Mouse (Mus musculus) ovary, adult 18-20 months (tissue): ENCODE measurements at regions not wholly inside any gene's neighbourhood (a gene's known extent, or its start where the extent isn't known, plus 50 kb on each side); places are given as distances from the start of the nearest gene placed in this dataset.

Experiments
- DNase-seq: peaks from one replicate; pipeline ENCODE4 v3.0.0; 2022; ENCODE audit warnings: low spot score, mixed read lengths

DNA sequence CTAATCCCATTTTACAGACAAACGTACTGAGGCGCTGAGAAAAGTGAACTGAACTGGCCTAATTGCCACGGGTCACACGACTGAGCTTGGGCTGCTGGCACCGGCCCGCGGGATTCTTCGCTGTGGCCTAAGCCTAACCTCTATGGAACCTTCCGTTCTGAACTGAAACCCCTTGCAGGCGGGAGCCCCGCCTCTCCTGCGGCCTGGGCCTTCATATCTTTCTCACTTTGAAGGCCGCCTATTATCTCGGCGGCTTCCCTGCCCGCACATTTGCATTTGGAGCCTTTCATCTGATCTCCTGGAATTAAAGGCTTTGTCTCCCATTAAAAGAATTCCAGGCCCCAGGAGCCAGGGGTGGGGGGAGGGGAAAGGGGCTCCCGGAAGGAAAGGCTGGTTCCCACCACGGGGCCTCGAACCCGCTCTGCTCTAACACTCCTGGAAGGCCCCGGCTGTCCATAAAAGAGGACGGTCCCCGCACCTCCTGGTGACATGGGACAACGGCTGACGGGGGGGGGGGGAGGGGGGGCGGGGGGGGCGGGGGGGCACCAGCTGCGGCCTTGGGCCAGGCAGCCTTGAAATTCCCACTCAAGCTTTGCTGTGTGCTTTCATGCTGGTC is 122.9 kb upstream of the Pja1 start:
- DNase-seq = peak; percentile 62

DNA sequence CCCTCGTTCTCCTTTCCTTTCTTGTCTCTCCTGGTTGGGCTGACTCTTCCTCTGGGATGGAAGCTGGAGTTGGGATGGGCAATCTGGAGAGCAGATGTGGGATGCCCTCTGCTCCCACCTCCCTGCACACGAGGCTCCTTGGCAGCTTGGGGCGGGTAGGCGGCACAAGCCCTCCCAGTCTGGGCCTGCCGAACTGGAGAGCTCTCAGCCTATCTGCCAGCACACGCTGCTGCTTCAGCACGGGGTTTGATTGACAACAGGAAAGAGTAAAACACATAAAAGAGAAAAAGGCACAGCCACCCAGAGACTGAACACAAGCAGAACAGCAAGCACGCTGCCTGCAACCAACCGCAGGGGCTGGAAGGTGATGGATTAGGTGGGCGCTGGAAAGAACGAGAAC is 121.9 kb upstream of the Pja1 start:
- DNase-seq = no peak

DNA sequence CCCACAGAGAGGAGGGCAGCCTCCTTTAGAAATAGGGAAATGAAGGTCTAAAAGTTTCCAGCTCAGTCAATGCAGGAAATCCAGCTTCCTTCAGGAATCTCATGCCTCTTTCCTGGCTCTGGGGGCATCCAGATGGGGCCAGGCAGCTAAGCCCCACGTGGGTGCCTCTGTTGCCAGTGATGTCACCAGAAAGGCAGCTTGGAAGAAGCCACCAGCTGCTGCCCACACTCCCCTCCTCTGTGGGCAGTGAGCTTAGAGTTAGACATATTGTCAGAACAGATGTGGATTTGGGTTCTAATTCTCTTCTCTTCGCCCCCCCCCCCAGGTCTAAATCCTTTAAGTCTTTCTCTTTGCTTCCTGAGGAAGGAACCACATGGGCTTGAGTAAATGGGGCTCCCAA is 116.2 kb upstream of the Pja1 start:
- DNase-seq = no peak

DNA sequence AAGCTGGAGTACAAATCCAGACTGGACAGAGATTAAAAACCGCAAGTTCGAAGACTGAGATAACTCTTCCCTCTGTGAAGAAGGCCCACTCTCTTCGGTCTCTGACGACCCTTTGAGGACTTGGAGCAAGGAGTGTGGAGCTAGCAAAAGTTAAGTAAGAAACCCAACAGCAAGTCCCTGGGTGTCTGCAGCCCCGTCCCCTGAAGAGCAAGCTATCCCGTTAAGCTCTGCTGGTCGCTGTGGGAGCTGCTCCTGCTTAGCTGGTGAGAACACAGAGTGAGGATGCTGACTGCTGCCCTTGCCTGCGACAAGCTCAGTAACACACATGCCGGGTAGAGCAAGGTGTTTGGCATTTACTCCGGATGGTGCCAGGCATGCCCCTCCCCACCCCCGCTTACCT is 115.2 kb upstream of the Pja1 start:
- DNase-seq = no peak

DNA sequence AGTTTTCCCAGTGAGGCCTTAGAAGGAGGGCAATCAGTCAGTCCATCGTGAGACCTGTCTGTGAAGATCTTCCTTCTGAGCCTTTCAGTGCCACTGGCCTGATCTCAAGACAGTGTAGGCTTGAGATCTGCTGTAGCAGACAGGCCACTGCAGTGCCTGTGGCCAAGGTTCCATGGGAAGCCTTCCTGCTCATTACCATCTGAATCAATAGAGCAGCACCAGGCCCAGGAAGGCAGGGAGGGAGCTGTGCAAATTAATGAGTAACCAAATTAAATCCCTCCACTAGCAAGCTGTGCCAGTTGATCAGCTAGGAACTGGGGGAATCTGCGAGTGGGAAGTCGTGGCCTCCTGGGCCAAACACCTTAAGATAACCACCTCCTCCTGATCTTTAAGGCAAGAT is 114.6 kb upstream of the Pja1 start:
- DNase-seq = no peak

DNA sequence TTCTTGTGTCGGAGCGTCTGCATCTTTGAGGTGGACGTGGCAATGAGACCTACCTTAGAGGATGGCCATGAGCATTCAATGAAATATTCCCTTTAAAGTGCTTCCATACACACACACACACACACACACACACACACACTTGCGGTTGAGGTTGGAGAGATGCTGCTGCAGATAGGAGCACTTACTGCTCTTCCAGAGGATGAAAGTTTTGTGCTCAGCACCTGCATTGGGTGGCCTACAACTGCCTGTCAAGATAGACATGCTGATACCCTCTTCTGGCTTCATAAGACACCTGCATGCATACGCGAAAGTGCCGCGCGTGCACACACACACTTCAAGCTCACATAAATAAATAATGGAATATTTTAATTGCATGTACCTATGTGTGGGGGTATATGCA is 111.5 kb upstream of the Pja1 start:
- DNase-seq = no peak

DNA sequence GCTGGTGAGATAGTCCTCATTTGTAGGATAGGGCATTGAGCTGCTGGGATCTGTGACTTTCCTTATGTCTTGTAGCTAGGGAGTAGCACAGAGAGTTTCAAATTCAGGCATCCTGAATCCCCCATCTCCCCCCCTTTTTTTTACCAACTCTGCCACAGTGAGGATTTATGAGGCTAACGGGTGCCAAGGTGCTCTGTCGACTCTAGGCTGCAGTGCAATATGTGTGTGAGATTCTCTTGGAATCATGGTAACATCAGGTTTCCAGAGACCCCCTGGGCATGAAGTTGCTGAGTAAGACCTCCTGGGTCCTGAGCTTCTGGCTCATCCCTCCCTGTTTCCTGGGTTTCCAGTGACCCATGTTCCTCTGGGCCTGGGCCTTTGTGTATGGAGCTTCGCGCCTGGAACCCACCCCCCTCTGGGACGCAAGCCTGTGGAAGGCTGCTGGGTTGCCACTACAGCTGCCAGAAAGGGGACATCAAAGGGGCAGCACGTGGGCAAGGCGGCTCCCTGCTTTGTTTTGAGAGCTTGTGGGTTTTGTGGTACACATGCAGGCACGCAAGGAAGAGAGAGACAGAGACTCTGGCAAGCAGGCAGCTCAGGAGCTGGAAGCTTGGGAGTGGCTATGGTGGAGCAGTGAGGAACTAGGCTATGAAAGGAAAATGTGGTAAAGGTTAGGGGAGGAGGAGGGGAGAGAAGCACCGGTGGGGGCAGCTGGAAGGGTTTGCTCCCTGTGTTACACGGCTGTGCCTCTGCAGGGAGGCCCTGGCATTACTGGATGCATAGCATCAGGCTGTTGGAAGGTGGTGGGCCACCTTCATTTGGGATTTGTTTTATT is 110.8 kb upstream of the Pja1 start:
- no peak for DNase-seq

DNA sequence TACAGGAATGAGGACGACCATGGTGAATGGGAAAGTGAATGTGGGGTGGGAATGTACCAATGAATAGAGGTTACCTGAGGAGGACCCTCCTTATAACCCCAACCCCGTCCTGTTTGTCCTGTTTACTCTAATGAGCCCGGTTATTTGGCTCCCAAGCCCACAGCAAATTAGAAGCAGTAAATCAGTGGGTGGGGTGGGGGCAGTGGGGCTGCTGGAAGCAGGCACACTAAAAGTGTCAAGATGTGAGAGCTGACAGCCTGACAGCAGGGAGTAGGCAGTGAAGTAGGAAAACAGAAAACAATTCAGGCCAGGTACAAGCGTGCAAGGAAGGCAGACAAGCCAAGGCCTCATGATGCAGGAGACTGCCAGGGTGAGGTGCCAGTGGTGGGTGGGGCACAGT is 108.1 kb upstream of the Pja1 start:
- DNase-seq = no peak

DNA sequence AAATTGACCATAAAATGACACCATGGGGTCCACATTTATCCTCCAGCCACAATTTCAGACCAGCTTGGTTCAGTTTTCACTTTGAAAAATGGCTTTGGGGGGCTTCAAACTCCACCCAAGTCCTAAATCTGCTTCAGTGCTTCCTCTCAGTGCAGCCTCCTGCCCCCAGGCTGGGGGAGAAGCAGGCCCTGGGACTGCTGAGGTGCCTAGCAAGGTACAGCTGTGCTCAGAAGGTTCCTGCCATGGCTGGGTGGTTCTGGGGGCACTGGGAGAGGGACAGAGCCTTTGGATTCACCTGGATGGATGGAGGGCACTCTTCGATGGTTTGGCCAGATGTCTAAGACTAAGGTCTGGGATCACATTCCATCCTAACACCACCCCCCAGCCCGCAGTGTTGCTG is 107.7 kb upstream of the Pja1 start:
- DNase-seq = no peak

DNA sequence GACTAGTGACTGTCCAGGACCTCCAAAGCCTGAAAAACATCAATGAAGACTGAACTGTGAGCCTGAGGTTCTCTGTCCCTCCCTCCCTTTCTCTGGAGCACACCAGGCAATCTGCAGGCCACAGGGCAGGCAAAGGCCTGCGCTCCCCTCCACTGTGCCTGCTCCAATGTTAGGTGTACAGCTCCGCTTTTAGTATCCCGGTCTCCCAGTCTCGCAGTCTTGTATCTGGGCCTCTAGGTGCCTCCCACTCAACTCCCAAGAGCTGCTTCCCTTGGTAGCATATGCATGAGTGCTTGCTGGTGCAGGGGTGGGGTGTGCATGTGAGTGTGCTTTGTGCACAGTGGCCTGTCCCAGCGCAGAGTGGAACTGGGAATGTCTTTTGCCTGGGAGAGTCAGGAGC is 104.0 kb upstream of the Pja1 start:
- no peak for DNase-seq

DNA sequence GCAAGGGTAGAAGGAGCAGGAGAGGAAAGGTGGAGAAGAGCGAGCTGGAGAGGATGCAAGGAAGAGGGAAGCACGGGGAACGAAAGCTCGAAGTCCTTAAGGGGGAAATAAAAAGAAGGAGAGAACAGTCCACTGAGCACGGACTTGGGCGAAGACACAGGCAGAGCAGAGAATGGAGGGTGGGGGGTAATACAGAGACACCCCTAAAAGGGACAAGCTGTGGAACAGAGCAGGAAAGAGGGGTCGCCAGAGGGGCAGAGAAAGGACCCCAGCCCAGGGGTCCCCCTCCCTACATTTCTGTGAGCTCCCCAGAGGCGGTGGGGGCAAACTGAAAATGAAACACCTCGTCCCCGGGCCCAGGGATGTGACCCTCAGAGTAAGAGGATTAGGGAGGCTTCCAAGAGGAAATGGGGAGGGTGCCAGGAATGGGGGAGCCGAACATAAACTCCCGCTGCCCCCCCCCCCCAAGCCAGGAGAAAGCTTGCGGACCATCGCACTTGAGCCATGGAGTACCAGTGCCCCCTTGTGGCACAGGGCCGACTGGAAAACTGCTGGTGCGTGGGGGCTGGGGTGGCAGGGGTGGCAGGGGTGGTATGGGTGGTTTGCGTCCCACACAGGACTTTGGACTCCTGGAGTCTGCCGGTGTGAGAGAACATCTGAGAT is 103.5 kb upstream of the Pja1 start:
- DNase-seq = no peak

DNA sequence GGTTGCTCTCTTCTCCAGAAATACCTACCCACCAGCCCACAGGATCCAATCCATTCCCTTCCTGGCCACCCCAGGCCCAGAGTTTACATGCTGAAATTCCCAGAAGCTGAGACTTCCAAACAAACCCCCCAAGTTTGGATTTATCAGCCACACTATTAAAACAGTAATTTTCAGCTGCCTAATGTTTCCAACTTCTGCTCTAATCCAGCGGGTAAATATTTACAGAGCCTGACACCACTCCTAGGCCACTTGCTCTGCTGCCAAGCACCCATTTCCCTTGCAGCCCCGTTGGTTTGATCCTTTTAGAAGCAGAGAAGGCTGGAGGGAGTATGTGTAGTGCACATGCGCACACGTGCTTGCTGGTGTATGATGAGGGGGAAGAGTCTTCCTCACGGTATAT is 99.1 kb upstream of the Pja1 start:
- no peak for DNase-seq

DNA sequence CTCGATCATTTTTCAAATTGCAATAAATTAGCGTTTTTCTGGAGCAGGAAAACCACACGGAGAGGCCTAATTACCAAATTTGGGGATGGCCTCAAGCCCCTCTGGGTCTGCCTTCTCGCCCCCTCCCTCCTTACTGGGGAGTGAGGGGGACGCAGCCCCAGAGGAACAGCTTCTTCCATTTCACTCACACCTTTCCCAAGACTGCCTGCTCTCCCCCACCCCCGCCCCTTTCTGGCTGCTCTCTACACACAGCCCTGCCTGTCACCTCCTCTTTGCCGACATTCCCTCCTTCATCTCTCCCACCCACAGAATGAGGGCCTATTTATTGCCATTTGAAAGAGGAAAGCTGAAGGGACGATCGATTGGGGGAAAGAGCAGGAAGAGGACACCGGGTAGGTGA is 97.2 kb upstream of the Pja1 start:
- no peak for DNase-seq

DNA sequence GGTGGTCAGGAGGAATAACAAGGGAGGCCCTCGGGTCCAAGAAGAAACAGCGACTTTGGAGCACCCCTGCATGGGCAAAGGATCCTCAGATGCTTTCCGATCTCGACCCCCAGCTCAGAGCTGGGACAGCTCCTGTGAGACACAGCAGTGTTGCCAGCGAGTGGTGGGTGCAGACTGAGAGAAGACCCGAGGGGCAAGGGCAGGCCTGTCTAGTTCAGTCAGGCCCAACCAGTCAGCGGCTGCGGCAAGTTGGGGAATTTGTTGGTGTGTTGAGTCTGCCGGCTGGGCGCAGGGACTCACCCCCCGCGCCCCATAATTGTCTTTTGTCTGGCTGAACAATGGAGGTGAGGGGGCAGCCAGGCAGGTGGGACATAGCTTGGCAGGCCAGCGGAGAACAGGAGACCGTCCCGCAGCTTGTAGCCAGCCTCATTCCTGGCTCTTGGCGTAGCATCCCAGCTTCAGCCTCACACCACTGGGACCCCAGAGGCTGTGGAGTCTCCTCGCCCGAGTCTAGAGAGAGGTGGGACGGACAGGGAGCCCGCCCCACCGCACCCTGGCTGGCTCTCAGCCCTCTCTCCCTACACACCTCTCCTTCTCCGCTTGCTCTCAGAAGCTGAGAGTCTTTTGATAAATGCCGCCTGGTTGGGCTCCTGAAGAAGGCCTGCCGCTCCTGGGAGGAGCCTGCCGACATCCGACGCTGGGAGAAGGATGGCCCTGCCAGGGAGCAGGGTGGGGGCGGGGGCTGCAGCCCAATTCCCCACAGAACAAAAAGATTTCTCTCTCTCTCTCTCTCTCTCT is 96.5 kb upstream of the Pja1 start:
- DNase-seq = no peak

DNA sequence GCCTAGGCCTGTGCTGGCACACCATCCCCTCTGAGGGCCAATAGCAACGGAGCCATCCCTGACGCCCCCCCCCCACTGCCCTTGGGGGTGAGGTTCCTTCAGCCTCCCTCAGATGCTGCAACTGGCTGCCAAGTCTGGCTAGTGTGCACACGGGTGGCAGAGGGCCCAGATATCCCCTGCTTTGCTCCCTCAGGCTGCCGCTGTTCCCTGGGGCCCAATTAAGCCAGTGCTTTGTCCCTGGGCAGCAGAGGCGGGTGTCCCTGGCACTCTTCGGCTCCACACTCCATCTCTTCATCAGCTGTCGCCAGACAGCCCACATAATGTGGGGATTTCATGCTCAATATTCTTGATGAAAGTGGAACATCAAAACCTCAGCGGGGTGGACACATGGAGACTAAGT is 90.9 kb upstream of the Pja1 start:
- no peak for DNase-seq

DNA sequence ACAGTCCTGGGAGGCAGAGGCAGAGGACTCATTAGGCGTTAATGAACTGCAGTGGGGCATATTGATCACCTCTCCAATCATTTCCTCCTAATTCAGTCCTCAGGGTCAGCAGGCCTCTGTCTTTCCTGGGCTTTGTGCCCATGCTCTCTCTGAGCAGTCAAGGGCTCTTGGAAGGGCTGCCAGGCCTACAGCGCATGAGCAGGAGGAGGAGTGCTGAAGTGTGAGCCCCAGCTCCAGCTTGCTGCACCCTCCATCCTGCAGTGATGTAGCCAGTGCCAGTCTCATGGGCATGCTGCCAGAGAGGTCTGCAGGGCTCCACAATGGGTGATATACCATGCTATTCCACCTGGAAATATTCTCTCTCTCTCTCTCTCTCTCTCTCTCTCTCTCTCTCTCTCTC is 89.6 kb upstream of the Pja1 start:
- no peak for DNase-seq

DNA sequence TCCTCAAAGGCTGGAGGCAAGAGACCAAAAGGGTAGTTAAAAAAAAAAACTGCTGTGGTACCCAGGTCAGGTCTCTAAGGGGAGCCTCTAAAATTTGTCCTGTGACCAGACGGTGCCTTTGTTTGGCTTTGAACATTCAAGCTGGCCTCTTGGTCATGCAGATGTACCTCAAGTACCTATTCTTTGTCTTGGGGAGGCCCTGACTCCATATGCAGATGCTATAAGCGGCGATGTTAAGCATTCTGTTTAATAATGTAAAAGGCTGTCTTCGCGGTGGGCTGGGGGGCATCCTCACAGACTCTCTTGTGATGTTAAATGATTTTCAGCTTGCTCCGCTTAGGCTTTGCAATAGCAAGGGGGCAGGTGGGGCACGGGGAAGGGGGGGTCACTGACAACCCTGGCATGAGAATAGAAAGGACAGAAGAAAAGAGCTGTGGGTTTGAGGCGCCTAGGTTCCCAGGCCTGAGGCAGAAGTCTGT is 85.8 kb upstream of the Pja1 start:
- no peak for DNase-seq

DNA sequence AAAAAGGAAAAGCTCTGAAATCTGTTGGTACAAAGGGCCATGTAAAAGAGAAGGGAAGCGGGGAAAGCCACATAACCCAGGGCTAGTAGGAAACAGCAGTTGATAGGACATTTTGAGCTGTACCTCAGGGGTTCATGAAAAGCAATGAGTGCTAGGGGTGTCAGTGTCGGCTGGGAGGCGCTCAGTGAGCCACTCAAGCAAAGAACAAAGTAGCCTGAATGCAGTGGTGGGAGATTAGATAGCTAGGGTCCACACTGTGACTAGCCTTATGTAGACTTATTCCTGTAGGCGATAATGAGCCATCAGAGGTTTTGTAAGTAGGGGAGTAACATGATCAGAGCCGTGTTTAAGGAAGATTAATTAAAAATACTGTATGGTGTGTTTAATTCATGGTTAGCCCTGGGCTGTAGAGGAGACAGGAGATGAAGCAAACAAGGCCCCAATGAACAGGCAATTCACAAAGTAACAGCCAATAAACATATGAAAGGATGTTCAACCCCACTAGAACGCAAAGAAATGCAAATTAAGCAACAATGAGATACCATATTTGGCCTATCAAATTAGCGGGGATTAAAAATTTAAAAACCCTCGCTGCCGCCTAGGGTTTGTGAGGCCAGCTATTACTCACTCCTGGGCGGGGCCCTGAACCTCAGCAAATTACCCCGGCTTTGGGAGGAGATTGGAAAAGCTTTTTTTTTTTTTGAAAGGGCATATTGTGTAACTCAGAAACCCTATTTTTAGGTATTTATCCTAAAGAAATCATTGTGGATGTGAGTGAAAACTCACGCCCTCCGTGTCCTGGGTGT is 85.1 kb upstream of the Pja1 start:
- DNase-seq = no peak

DNA sequence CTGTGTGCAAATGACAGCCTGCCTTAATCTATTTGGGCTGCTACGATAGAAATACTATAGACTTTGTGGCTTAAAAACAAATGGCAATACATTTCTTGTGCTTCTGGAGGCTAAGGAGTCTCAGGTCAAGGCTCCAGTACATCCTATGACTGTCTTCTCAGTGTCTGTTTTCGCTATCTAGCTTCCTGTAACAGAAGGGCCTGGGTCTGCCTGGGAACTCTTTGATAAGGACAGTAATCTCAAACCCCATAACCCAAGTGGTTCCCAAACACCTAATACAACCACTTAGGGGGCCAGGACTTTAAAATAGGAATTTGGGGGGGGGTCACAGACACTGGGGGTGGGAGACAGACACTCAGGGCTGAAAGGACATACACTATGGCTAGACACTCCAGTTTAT is 81.7 kb upstream of the Pja1 start:
- no peak for DNase-seq

DNA sequence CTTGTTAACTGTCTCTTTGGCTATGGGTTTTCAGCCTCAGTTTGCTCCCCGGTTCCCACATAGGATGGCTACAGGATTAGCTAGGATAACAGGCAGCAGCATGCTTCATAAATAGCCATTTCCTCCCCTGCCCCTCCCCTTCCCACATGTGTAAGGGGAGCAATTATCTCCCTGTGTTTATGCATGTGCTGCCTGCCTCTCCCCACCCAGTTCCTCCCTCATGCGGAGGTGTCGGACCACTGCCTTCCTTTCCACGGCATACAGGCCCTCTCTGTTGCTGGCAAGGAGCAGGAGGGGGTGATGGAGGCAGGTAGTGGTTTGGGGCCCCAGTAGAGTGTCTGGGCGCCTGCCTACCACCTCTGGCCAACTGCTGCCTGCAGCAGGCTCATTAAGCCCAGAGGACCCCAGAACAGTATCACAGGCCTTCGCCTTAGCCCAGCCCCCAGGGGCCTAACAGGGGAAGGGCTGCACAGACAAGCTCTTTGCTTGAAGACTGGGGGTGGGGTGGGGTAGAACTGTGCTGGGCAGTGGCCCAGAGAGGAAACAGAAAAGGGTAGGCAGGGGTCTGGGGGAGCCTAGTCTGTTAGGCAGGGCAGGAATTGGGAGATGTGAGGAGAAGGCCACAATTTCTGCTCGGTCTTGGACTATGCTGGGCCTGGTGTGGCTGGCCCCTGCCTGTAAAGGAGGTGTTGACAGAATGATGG is 79.1 kb upstream of the Pja1 start:
- no peak for DNase-seq
